Mouse (Mus musculus): Measurements from ENCODE around the gene Nt5e. TPM values are rescaled to one million over a fixed set of nuclear protein-coding genes. Genes with fewer than 3 reads are reported as not detected.
A peak's percentile ranks its signal among the peaks of the same experiment; 100 is the strongest.

Gene Nt5e
- total RNA-seq, 2 experiments from 2014 or later: 10.7 to 16.7 TPM

DNA sequence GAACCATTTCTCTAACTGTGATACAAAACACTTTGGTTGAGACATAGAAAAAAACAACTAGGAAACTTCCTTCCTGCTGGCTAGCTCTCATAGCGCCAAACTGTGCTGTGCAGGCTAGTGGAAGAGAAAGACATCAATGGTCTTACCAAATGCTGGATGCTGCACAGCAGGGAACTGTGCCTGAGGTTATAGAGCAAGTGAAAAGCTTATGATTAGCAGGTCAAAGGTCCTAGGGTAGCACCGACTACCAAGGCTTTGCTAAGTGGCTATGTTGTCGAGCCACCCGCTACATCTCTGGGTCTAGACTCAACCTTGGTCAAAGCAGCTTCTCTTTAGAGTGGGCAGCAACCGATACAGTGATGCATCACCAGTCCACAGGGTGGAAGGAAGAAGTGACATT lies 61.8 kb downstream of the Nt5e start:
- DNase-seq: no peak

DNA sequence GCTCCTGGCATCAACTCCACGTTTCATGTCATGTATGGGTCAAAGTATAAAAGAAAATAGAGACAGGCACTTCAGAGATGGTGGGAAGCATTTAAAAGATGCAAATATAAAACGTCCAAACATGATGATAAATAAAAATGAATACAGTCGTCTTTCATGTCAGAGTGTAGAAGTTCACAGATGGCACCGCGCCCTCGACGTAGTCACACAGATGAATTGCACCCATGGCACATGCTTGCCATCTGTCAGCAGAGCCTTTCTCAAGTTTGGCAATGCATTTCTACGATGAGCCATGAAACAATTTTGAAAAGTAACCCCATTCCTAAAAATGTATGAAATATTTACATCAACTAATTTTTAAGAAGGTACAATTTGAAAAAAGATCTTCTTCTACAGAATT lies 67.9 kb downstream of the Nt5e start:
- DNase-seq: no peak

DNA sequence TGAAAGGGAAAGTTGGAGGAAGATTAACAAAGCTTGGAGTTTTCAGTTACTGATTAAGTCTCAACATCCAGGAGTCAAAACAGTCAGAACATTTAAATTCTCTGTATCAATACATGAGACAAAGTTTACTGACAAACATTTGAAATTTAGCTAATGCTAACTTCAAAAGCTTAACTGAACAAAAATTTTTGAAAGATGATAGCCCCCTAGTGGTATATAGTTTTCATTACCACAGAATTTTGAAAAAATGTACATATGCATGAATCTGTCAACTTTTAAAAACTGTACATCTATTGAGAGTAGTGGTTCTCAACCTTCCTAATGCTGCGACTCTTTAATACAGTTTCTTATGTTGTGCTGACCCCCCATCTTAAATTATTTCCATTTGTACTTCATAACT lies 71.5 kb downstream of the Nt5e start:
- DNase-seq: no peak

DNA sequence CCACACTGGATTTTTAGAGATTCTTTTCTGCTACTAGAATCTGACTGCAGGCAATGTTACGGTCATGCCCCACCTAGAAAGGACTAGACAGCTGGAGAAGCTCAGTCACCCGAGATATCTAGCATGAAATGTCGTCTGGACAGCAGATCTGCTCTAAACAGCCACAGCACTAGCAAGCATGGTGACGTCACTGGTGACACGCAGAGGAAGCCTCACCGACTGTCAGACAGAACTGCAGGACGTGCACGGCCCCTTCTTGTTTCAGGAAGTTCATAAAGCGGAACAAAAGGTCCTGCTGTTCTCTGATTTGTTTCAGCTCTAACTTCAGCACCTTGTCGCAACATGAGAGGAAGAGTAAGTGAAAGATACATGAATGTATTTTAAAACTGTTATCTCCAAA lies 77.1 kb downstream of the Nt5e start:
- DNase-seq: peak; percentile 45 to 68

DNA sequence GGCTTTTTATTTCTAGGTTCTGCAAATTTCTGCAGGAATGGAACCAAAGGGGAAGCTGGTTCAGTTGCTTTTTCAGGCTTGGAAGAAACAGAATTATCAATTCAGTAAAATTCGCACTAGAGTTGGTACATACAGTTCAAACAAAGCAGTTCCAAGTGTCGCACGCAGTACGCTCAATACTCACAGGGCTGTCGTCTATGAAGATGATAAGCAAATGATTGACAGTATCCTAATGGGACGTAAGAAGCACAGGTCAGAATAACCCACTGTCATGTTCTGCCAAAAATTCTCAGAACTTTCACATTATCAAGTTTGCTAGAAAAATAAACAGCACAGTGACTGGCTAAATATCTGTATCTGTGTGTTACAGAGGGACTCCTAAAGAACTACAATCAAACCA lies 77.5 kb downstream of the Nt5e start:
- DNase-seq: peak in 1 of 2 experiments; percentile 5

DNA sequence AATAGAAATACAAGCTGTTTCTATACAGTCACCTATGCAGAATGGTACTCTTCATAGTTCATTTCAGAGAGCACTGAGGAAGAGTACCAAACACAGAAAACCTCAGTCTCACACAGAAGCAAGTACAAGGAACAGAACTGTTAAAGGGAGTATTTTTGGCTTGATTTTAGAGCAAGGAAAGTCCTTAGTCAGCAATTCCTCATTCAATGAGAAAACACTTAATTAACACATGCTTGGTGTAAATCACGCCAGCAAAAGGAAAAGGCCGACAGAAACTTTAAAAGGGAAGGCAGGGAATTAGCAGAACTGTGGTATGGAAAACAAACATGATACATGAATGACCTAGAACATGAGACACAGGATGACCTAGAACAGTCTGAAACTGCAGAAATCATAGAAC lies 83.0 kb downstream of the Nt5e start:
- DNase-seq: no peak

DNA sequence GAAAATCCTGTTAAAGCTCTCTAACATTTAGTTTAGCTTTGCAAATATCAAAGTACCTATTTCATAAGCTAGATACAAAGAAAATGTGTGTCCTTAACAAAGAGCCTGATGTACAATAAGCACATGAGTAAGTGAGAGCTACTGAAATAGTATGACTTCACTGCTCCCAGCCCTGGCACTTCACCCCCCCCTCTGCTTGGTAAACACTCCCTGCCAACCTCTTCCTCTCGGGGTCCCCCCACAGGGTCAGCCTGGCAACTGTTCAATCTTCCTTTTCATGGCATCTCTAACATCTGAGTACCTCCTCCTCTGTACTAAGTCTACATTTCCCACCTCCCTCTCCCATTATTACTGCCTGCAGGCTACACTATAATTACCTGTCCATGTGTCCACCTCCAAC lies 89.8 kb downstream of the Nt5e start:
- no peak for DNase-seq

Other genes with a start within 250 kb of the Nt5e start
- gene Snx14, start 111.8 kb downstream of the Nt5e start, total RNA-seq (2021): 10 to 100 TPM; 23.3 to 24.9 TPM
- under 1 TPM in 1 of 2 experiments, not detected in 1; 0.65 TPM for gene Gm20537, start 129.4 kb downstream of the Nt5e start, total RNA-seq (2021)
- 10 to 100 TPM; 56.1 to 61.2 TPM for gene Syncrip, start 155.4 kb downstream of the Nt5e start, total RNA-seq (2021)
- gene Zfp949, start 220.8 kb downstream of the Nt5e start, total RNA-seq (2021): 1 to 10 TPM; 7.6 to 9.0 TPM

All from heart, adult 18-20 months (tissue).